Mouse (Mus musculus) liver, adult (tissue): ENCODE data around the gene Zfp61.

Experiments used
- GATA4 ChIP-seq: IDR thresholded peaks from 2 replicates; pipeline ENCODE4 v1.6.1; 2014; ENCODE audit warnings: mild to moderate bottlenecking, low read length; ENCODE audit not compliant: insufficient replicate concordance

The Zfp61 gene

DNA sequence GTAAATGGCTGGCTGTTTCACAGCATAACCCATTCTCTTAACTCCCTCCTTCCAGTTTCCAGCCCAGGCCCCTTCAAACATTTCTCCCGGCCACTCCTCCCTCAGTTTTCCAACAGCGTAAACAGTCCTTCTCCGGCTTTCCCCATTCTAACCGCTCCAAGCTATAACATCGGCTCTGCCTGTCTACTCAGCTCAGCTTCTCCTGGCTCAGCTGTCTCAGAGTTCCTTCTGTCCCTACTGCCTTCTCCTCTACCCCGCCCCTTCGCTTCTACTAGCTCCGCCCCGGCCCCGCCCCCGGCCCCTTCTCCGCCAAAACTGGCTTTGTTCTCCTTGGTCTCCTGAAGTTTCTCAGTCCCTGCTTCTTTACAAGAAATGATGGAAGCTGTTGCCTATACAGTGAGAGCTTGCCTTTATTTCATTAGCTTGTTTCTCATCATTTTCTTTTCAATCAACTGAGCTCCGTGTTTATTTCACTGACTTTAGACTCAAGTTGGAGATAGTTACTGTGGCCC, at the start of gene Zfp61:
Gene Zfp61, minus strand, starts transcription at position 462 of the 512 bp plus-strand sequence.
- no peak for TF ChIP-seq GATA4

DNA sequence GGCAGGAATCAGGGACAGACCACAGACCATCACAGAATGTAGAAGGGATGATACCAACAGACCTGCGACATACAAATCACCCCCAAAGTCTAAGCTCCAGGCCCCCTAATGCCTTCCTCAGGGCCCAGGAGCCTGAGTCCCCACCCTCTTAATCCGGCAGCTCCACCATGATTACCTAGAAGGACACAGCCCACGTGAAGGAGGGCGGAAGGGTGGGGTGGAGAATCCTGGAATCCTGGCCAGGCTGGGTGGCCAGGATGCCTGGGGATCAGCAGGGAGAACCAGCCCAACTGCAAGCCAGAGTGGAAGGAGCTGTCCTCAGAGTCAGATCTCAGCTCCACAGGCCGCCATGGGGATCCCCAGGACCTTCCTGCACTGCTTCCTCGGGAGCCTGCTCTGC, 47.9 kb upstream of the Zfp61 start, which contains the start of gene Lypd5:
Gene Lypd5, plus strand, starts transcription at position 301 of the 400 bp plus-strand sequence.
- no peak for TF ChIP-seq GATA4

DNA sequence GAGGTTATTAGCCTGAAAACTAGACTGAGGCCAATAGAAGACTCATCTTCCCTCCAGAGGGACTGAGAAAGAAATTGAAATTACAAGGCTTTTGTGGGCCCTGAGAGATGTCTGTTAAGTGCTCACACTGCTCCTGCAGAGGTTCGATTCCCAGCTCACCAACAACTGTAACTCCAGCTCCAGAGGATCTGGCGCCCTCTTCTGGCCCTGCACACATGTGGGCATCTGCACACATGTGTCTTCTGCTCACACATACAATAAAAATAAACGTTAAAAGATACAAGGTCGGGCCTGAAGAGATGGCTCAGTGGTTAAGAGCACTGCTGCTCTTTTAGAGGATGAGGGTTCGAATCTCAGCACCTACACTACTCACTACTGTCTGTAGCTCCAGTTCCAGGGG, 45.4 kb upstream of the Zfp61 start:
- no peak for TF ChIP-seq GATA4

DNA sequence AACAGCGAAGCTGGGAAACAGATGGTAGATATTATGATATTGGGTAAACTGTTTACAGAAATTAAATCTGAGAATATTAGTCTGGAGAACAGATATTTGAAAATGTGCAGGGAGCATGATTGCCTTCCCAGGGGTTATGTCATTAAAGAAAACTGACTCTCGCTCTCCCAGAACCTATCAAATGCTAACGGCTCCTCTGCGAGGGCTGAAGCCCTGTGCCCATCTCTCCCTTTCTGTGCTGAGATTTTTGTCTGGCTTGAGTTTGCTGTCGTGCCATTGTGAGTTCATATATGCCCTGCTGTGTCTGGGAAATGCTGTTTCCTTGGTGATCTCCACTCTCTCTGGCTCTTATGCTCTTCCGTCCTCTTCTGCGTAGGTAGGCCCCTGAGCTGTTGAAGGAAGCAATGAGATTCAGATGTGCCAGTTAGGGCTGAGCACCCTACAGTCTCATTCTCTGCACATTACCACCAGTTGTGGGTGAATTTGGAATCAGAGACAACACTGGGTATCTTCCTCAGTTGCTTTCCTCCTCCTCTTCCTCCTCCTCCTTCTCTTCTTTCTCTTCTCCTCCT, 42.8 kb upstream of the Zfp61 start:
- TF ChIP-seq GATA4: no peak

DNA sequence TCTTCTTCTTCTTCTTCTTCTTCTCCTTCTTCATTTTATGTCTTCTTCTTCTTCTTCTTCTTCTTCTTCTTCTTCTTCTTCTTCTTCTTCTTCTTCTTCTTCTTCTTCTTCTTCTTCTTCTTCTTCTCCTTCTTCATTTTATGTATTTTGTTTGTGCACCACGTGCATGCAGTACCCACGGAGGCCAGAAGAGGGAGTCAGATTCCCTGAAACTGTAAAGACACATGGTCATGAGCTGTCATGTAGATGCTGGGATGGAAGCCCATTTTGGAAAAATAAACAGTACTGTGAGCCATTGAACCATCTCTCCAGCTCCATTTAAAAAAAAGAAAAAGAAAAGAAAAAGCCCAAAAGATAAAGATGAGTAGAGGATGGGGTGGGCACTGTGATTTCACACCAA, 37.2 kb upstream of the Zfp61 start:
- no peak for TF ChIP-seq GATA4

DNA sequence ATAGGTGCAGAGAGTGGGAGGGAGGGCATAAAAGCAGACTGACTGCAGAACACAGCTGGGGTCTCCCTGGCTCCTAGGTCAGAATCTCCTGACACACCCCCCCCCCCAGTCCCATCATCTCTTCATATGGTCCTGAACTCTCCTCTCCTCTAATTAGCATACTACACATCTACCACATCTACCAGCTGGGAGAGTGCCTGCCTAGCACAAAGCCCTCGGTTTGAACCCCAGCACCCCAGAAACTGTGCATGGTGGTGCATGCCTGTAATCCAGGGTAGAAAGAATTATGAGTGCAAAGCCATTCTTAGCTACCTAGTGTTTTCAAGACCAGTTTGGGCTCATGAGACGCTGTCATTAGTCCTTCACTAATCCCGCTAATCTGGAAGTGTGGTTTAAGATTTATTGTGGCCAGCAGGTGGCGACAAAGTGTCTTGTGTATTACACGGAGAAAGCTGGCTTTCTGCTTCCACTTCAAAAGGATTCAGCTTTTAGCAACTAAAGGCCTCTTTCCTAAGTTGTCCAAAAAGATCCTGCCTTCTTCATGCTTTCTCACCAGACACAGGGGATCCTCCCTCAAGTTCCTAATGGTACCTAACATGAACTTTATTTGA, 34.8 kb upstream of the Zfp61 start:
- no peak for TF ChIP-seq GATA4

DNA sequence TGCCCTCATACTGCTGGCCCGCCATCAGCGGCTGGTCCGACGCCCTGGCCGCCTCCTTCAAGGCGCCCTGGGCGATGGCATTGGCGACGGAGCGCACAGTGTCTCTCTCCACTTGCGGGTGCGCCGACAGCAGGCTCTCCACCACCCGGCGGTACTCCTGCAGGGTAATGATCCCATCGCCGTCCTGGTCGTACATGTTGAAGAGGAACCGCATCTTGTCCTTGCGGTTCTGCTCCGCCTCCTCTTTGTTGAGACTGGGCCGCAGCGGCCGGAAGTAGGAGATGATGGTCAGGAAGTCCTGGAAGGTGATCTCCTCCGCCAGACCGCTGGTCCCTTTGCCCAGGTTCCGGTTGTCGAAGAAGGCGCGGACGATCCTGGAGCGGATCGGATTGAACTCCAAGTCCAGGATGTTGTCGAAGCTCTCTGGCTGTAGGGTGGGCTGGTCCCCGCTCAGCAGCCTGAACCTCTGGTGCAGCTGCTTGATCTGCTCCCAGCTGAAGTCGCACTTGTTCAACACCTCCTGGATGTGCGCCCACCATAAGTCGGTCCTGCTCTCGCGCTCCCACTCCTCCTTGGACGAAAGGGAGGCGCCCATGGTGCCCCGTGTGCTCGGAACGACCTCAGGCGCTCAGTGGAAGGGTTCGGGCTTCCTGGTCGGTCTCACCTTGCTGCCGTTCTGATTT, 32.4 kb upstream of the Zfp61 start, which contains the start of gene Tescl:
Gene Tescl, minus strand, starts transcription at position 633 of the 683 bp plus-strand sequence.
- no peak for TF ChIP-seq GATA4

DNA sequence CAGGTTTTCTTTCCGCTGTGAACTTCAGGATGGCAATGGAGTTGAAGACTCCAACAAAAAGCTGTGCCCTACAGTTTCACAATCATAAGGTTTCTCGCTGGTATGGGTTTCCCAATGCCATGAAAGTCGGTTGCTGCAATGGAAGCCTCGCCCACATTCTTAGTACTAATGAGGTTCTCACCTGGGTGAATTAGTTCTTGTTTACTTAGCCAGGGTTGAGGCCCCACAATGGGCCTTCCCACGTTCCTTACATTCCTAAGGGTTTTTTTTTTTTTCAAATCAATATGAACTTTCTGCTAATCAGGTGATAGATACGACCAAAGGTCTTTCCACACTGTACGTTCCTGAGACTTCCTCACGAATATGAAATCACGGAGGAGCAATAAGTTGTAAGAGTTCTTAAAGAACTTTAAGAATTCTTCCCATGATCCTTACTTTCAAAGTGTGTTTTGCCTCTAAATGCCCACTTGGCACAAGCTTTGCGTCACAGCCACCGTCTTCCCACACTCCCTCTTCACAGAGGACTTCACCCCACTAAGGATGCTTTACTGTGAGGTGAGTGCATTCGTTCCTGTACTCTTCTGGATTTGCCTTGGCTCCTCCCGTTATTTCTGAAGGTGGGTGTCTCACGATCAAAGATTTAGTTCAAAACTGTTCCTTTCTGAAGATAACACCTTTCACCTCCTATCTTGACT, 26.4 kb upstream of the Zfp61 start:
- TF ChIP-seq GATA4: no peak

DNA sequence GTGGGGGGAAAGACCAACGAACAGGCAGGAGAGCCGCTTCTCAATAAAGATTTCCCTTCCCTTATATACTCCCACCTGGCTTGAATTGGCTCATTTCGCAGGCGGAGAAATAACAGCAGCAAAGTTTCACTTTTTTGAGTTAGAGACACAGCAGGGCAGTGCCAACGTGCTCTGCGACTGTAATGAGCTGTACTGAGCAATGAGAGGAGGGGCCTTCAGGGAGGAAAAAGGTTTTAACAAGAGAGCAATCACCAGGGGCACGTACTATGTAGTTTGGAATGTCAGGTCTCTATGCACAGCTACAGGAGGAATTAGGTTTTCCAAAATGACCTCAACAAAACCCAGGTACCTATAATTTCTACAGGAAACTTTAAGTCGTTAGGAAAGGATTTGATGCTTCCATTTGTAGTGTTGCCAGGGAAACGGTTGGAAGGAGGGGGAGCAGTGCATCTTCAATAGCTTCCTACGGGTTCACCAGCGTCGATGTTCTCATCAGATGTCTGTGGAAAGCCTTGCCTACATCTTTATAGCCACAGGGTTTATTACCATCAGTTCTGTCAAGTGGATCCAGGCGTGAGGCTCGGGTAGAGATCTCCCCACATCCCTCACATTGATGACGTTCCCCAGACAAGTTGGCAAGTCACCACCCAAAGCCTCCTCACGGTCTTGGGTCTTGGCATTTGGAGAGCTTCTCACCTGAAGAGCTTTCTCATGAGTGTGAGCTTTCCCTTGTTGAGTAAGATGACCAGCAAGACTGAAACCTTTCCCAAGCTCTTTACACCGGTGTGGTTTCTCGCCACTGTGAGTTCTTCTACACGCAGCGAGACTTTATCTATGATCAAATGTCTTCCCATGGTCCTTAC, 25.5 kb upstream of the Zfp61 start:
- TF ChIP-seq GATA4: no peak

DNA sequence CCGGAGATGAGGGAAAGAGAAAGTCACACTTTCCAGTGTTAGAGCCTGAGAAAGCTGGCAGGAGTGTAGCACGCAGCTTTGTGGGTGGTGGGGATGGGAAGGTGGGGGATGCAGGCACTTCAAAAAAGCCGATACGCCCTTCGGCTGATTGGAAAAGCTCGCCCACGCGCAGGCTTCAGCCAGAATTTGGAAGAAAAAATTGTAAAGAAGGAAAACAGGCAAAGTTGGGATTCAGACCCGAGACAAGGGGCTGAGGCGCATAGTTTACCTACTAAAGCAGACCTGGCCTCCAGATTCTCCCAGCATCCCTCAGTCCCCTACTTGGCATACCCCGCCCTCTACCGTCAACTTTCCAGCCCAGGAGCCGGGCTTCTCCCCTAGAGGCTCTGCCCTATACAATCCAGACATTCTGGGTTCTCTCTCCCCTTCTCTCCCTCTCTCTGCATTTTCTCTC, 24.7 kb upstream of the Zfp61 start:
- no peak for TF ChIP-seq GATA4

DNA sequence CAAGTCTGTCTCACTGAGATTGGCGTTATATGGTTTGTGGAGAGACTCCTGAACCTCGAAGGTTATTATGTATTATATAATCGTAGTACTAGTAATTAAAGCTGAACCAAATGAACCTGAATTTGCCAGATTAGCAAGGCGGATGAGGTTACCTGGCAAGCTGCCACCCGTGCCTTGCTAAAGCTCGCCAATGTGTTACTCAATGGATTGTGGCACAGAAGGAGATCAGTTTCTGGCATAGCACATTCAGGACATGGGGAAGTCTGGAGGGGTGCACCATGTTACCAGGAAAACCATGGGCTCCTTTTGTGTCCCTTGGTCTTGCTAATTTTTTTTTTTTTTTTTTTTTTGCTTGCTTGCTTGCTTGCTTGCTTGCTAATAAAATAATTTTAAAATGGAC, 24.2 kb upstream of the Zfp61 start:
- TF ChIP-seq GATA4: no peak

DNA sequence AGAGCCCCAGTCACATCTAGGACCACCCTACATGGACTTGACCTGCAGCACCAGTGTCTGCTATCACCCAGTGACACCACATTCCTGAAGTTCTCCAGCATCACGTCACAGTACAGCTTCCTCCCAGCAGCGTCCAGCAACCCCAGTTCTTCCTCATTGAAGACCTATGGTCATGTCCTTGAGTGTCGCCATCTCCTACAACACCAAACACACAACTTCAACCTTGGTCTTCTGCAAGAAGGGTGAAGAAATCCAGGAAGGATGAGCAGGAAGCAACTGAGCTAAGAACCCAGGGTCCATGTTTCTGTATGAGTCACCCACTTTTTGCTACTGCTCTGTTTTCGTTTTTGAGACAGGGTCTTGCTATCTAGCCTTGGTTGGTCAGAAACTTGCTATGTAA, 21.6 kb upstream of the Zfp61 start:
- TF ChIP-seq GATA4: no peak

DNA sequence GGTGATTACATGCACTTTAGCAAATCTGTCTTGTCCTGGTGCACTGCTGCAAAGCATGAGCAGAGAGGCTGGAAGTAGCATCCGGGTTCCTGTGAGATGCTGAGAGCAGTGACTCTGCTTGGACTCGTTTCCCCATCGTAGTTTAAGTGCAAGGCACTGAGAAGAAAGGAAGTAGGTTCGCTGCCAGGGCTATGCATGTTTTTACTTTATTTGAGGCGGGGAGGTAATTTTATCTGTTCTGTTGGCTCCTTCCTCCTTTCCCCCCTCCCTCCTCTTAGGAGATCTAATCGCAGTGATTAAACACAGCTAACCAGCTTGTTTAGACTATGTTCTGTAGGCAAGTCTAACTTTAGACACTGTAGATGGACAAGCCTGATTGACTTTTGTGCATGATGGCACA, 17.9 kb upstream of the Zfp61 start:
- no peak for TF ChIP-seq GATA4

DNA sequence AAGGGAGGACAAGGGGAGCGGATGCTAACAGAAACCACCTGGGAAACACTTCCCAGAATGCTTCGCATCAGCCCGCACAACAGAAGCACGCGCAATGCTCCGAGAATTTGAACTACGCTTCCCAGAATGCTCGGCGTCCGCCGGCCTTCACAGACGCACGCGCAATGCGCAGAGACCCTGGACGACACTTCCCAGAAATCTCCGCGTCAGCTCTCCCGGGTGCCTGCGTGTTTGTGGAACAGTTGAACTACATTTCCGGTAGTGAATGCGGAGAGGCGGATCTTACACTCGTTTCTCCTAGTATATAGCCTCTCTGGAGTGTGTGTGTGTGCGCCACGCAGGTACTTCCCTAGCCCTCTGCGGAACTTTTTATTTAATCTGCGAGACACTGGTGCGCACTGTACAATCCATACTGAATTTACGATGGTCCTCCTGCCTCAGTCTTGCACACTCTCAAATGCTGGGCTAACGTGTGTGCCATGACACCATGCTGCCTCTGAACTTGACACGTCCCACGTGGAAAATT, 15.6 kb upstream of the Zfp61 start, which contains the start of gene Zfp94:
Gene Zfp94, minus strand, starts transcription at position 100 of the 526 bp plus-strand sequence.
- TF ChIP-seq GATA4: no peak
